Mouse (Mus musculus) hindbrain, embryonic 10.5 days (tissue): ENCODE measurements around the gene Srrd. TPM values are rescaled to one million over a fixed set of nuclear protein-coding genes. Genes with fewer than 3 reads are reported as not detected.

Source experiments
- DNase-seq: peaks from one replicate; pipeline ENCODE4 v3.0.0-alpha.2; 2017; ENCODE audit warnings: low spot score
- H3K27ac ChIP-seq: fragments of 300-500 bp; sonication (generic); 2 replicates; pipeline ENCODE4 v1.5.1; 2016; ENCODE audit warnings: mild to moderate bottlenecking, moderate library complexity
- H3K27me3 ChIP-seq: fragments of 300-500 bp; sonication (generic); 2 replicates; pipeline ENCODE4 v1.6.1; 2016; ENCODE audit warnings: mild to moderate bottlenecking; ENCODE audit not compliant: poor library complexity, insufficient read depth, severe bottlenecking
- H3K36me3 ChIP-seq: fragments of 300-500 bp; sonication (generic); 2 replicates; pipeline ENCODE4 v1.6.1; 2016; ENCODE audit warnings: mild to moderate bottlenecking, moderate library complexity
- H3K4me1 ChIP-seq: fragments of 300-500 bp; sonication (generic); replicated peaks from 2 replicates; pipeline ENCODE4 v1.6.1; 2016; ENCODE audit warnings: mild to moderate bottlenecking
- H3K4me3 ChIP-seq: fragments of 300-500 bp; sonication (generic); 2 replicates; pipeline ENCODE4 v1.5.1; 2016; ENCODE audit warnings: mild to moderate bottlenecking, moderate library complexity
- H3K9me3 ChIP-seq: fragments of 300-500 bp; sonication (generic); 2 replicates; pipeline ENCODE4 v1.6.1; 2016; ENCODE audit warnings: mild to moderate bottlenecking, moderate library complexity
- WGBS: fragments of 180-500 bp; shearing (Covaris S2); methylation state at CpG from one replicate; pipeline ENCODE4 v1.1.7; 2016; 5-methylcytosine and 5-hydroxymethylcytosine counted together
- polyA plus RNA-seq: library from polyadenylated mRNA; unstranded; fragments of >200 nt; fragmentation: Nextera tagmentation; extraction: Ambion mirVana; gene quantifications from 2 replicates; pipeline ENCODE4 v1.2.1, GENCODE M21; 2016

Srrd gene
- polyA plus RNA-seq, 1 experiment from 2014 or later = 53.2 TPM

DNA sequence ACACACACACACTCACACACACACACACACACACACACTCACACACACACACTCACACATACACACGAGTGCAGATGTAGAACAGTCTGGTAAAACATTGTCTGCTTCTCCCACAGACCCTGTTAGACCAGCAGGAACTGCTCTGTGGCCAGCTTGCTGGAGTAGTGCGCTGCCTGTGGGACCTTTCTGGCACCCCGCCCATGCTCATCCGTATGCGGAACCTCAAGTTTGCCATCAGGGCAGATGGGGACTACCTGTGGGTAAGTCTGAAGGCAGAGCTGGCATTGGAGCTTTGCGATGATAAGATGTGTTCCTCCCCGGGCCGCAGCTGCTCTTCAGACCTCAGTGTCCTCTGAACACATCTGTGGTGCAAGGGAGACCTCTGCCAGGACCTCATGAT is 6.3 kb upstream of the Srrd start:
- Histone ChIP-seq H3K27me3 (no peaks in the 10 kb centered on the region), H3K9me3 (no peaks in the 10 kb centered on the region), H3K4me3 (no peak overlapping the region), H3K36me3 (peaks cover 91% of the 10 kb centered on the region), H3K4me1 (peaks cover 23% of the 10 kb centered on the region), H3K27ac (no peak overlapping the region)
- DNase-seq = no peak
- 95% methylated on average over 8 of the region's 8 CpGs for WGBS

DNA sequence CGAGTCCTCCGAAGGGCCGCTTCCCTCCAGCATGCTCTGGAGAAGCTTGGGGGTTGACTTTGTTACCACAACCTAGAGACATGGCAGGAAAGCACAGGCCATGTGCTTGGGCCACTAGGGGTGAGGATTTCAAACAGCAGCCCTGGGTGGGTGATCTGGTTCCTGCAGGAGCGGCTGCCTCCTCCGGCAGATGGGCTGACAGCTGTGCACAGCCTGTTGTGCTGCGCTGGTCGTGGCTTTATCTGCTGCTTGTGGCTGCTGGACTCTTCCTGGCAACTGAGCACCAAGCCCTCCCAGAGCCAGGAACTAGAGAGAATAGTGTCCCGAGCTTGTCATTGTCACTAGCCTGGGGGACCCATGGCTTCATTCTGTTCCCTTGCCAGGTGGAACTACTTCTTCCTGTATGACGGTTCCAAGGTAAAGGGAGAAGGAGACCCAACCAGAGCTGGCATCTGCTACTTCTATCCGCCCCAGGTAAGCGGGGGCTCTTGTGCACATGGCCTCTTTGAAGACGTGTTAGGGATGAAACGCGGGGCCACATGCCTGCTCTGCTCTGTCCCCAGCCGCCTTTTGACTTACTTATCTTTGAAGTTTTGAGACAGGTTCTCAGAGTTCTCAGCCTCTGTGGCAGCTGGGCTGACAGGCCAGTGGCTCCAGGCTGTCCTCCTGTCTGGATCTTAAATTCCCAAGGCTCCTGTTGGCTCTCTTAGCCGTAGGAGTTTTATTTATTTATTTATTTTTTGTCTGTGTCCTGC is 3.5 kb upstream of the Srrd start:
- H3K27me3 ChIP-seq = no peaks in the 10 kb centered on the region
- DNase-seq = no peak
- 86% methylated on average over 16 of the region's 16 CpGs for WGBS
- H3K27ac ChIP-seq = no peak overlapping the region; the same call in 1 of the 2 replicates
- H3K4me3 ChIP-seq = no peak overlapping the region
- H3K9me3 ChIP-seq = no peaks in the 10 kb centered on the region
- H3K36me3 ChIP-seq = peaks cover 64% of the 10 kb centered on the region
- peaks cover 46% of the 10 kb centered on the region for H3K4me1 ChIP-seq

DNA sequence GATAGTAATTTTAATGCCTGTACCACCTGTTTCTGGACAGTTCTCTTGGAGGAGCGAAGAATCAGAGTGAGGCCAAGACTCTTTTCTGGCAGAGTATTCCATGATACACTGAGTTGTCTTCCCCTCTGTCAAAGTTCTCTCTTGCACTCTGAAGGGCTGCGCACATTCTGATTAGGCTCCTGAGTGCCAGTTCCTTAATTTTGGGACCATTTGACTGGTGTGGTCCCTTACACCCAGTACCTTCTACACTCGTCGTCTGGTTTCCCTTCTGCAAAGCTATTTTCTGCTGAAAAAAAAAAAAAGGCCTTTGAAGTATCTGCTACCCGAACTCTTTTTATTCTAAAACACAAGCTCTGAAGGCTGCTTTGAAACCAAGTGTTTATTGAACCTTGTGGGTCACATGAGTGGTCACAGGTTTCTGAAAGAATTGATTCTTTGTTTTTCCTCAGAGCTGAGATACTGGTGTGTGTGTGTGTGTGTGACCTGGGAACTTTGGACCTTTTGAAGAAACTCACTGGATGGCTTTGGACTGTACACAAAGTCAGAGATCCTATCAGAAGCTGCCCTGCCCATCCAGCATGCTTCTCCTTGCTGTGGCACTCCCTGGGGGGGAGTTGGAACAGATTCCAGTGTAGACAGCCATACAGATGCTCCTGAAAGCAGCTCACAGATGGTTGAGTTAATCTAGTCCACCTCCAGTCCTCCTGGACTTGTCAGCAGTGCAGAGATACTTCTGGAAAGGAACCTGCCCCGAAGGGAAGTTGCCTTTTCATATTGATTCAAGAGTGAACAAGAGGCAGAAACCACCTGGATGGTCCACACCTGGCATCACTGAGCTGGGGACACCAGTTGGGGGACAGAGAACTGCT is 1.5 kb upstream of the Srrd start:
- Histone ChIP-seq H3K27ac (no peak overlapping the region), H3K27me3 (no peaks in the 10 kb centered on the region), H3K36me3 (peaks cover 59% of the 10 kb centered on the region), H3K4me1 (peaks cover 48% of the 10 kb centered on the region), H3K9me3 (no peaks in the 10 kb centered on the region), H3K4me3 (peak overlapping the region; percentile 82)
- no peak for DNase-seq
- WGBS = 81% methylated on average over 6 of the region's 6 CpGs

DNA sequence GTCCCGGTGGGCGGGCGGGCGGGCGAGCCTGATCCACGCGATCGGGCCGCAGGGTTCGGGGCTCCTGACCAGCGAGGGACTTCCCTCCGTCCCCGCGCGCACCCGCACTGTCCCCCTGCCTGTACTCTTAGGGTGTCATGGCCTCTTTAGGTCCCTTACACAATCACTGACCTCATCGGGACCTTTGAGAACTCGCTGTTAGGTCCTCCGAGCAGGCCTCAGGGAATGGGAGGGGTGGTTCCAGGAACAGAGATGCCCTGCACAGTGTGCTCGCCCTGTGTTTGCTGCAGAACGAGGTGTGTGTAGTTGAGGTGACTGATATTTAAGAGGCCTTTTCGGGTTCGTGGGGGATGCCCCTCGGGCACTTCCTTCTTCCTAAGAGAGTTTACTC is 360 bp upstream of the Srrd start:
- under 1% methylated on average over 24 of the region's 24 CpGs for WGBS
- DNase-seq = no peak
- no peaks in the 10 kb centered on the region for H3K9me3 ChIP-seq
- peak overlapping the region; percentile 94 for H3K27ac ChIP-seq
- H3K27me3 ChIP-seq = no peaks in the 10 kb centered on the region
- H3K4me3 ChIP-seq = peak overlapping the region; percentile 82
- peaks cover 59% of the 10 kb centered on the region for H3K36me3 ChIP-seq
- peaks cover 48% of the 10 kb centered on the region for H3K4me1 ChIP-seq

DNA sequence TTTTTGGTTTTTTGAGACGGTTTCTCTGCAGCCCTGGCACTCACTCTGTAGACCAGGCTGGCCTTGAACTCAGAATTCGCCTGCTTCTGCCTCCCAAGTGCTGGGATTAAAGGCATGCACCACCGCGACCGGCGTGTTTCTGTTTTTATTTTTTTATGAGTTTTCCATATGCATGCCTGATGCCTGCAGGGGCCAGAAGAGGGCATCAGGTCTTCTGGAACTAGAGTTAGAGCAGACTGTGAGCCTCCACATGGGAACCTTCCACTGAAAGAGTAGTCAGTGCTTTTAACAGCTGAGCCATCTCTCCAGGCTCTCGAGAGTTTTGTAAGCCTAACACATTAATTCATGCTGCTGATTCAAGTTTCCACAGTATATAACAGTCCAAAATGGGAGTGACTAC is 3.6 kb downstream of the Srrd start:
- H3K4me1 ChIP-seq = peaks cover 26% of the 10 kb centered on the region
- H3K36me3 ChIP-seq = peaks cover 65% of the 10 kb centered on the region
- H3K27ac ChIP-seq = no peak overlapping the region
- DNase-seq = no peak
- WGBS = 84% methylated on average over 7 of the region's 7 CpGs
- no peak overlapping the region for H3K4me3 ChIP-seq
- no peaks in the 10 kb centered on the region for H3K9me3 ChIP-seq
- H3K27me3 ChIP-seq = no peaks in the 10 kb centered on the region

DNA sequence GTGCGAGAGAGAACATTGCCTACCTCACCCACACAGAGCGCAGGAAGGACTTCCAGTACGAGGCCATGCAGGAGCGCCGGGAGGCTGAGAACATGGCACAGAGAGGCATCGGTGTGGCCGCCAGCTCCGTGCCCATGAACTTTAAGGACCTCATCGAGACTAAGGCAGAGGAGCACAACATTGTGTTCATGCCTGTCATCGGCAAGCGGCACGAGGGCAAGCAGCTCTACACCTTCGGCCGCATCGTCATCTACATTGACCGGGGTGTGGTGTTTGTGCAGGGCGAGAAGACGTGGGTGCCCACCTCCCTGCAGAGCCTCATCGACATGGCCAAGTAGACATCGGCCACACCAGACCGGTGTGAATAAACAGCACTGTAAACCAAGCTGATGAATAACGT is 5.8 kb downstream of the Srrd start:
- H3K4me3 ChIP-seq = no peak overlapping the region
- H3K4me1 ChIP-seq = peaks cover 8% of the 10 kb centered on the region
- 95% methylated on average over 22 of the region's 22 CpGs for WGBS
- H3K36me3 ChIP-seq = peaks cover 88% of the 10 kb centered on the region
- H3K27me3 ChIP-seq = no peaks in the 10 kb centered on the region
- H3K27ac ChIP-seq = no peak overlapping the region
- no peak for DNase-seq
- H3K9me3 ChIP-seq = no peaks in the 10 kb centered on the region

DNA sequence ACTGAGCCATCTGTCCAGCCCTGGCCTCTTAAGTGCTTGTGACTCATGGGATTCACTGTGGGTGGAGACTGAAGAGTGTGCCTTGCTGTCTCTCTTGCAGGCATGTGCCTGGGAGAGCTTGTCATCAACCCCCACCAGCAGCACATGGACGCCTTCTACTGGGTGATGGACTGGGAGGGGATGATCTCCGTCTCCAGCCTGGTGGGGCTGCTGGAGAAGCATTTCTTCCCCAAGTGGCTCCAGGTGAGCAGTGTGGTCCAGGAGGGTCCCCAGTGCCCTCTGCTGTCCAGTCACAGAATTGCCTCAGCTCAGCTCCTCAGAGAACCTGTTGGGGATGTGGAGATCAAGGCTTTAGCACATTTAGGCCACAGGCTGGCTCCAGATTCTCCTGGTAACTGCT is 7.4 kb downstream of the Srrd start:
- H3K36me3 ChIP-seq = peaks cover 99% of the 10 kb centered on the region
- DNase-seq = peak; percentile 54
- no peaks in the 10 kb centered on the region for H3K27me3 ChIP-seq
- no peak overlapping the region for H3K27ac ChIP-seq
- WGBS = 39% methylated on average over 2 of the region's 2 CpGs
- no peaks in the 10 kb centered on the region for H3K4me1 ChIP-seq
- no peaks in the 10 kb centered on the region for H3K9me3 ChIP-seq
- no peak overlapping the region for H3K4me3 ChIP-seq

DNA sequence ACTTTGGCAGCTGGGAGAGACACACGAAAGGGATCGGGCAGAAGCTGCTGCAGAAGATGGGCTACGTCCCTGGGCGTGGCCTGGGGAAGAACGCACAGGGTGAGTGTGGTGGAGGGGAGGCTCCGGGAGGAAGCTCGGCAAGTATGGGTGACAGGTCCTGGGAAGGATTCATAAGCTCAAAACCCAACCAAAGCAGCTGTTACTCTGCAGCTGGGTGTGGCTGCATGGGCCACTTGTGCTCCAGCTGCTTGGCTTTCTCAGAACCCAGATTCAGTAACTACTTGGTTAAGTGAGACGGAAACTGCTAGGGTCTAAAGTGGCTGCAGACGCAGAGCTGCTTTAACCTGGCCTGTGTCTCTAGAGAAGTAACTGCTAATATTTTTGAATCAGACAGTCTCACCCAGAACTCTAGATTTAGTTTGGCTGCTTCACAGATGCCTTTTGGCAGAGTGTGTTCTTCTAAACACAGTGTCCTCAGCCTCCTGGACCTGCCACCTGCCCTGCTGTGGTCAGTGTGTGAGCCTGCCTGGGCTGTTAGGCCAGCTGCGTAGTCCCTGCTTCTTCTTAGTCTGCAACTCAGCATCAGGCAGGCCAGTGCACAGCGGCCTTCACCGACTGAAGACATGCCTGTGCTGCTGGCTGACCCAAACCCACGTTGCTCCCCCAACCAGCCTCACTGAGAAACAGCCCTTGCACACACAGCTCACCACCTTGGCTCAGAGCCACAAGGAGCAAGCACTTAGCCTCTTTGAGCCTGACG is 12.9 kb downstream of the Srrd start:
- H3K36me3 ChIP-seq = peaks cover 78% of the 10 kb centered on the region
- no peaks in the 10 kb centered on the region for H3K9me3 ChIP-seq
- peaks cover 26% of the 10 kb centered on the region for H3K4me1 ChIP-seq
- DNase-seq = no peak
- 95% methylated on average over 14 of the region's 14 CpGs for WGBS
- H3K27me3 ChIP-seq = no peaks in the 10 kb centered on the region
- no peak overlapping the region for H3K27ac ChIP-seq
- no peak overlapping the region for H3K4me3 ChIP-seq

DNA sequence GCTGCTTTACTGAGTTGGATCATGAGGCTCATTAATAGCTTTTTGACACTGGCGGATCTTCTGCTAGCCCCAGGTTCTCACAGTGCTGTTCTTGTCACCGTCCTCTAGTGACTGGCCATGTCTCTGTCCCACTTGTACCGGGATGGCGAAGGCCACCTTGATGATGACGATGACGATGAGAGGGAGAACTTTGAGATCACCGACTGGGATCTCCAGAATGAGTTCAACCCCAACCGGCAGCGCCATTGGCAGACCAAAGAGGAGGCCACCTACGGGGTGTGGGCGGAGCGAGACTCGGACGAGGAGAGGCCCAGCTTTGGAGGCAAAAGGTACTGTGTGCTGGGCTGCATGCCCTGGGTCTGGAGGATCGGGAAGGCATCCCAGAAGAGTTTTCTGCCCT is 15.0 kb downstream of the Srrd start:
- H3K4me1 ChIP-seq = peaks cover 32% of the 10 kb centered on the region
- H3K36me3 ChIP-seq = peaks cover 57% of the 10 kb centered on the region
- no peak for DNase-seq
- no peaks in the 10 kb centered on the region for H3K9me3 ChIP-seq
- H3K4me3 ChIP-seq = no peak overlapping the region
- WGBS = 91% methylated on average over 15 of the region's 15 CpGs
- H3K27ac ChIP-seq = no peak overlapping the region
- H3K27me3 ChIP-seq = no peaks in the 10 kb centered on the region

DNA sequence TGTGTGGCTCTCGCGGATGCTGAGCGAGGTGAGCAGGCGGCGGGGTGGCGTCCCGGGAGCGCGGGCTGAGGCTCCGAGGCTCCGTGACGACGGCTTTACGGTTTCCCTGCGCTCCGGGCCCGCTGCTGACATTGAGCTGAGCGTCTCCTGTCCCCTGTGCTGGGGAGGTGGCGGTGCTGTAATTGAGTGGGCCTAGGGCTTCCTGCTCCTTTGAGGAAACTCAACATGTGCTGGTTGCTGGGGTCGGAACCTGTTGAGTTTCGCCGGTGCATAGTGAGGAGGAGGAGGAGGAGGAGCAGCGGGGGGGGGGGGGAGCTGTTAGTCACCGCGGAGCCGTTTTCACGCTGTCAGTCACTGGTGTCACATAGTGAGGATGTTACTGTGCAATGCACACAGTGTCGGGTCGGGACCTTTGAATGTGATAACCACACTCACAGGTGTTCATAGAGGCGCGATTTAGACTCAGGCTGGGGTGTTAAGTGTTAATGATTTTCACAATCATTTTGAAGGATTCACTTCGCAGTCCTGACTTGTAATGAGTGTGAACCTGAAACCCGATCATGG is 16.3 kb downstream of the Srrd start:
- H3K36me3 ChIP-seq = peaks cover 43% of the 10 kb centered on the region
- H3K4me1 ChIP-seq = peaks cover 32% of the 10 kb centered on the region
- DNase-seq = no peak
- H3K27ac ChIP-seq = peak overlapping the region; percentile 83
- no peaks in the 10 kb centered on the region for H3K9me3 ChIP-seq
- H3K4me3 ChIP-seq = peak overlapping the region; percentile 90
- H3K27me3 ChIP-seq = no peaks in the 10 kb centered on the region
- 2% methylated on average over 33 of the region's 33 CpGs for WGBS

DNA sequence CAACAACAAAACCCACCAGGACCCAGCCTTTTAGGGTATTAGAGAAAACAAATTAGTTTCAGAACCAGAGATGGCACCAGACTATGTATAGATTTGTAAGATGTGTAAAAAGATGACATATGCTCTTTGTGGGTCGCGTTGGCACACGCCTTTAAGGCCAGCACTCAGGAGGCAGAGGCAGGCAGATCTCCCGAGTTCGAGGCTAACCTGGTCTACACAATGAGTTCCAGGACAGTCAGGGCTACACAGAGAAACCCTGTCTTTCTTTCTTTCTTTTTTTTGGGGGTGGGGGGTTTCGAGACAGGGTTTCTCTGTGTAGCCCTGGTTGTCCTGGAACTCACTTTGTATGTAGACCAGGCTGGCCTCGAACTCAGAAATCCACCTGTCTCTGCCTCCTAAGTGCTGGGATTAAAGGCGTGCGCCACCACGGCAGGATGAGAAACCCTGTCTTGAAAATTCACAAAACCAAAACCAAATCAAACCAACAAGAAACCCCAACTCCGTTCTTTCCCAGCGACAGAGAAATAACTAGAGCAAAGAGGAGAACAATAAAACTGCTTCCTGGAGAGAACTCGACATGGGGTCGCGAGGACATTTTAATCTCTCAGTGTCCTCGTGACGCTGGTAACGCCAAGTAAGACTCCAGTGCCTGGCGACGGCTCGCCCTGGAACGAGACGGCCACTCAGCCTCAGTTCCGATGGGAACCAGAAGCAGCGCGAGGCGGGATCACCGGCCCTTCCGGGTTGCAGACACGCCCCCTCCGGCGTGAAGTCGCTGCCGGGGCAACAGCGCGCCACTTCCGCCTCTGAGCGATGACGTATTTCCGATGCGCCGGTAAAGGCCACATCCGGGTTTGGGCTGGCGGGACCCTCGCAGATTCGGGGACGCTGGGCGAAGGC is 17.0 kb downstream of the Srrd start, which contains the start of gene Tfip11:
Gene Tfip11 (plus strand): TSS at position 813 of the 900 bp plus-strand sequence.
- Histone ChIP-seq H3K36me3 (peaks cover 36% of the 10 kb centered on the region), H3K4me3 (peak within 1 kb of the TSS; percentile 90), H3K9me3 (no peaks in the 10 kb centered on the region), H3K4me1 (peaks cover 32% of the 10 kb centered on the region), H3K27ac (peak within 1 kb of the TSS; percentile 83), H3K27me3 (no peaks in the 10 kb centered on the region)
- DNase-seq = peak; percentile 95
- 10% methylated on average over 48 of the region's 48 CpGs for WGBS
